Mouse (Mus musculus): ENCODE data around the gene Cldn22. TPM values are rescaled to one million over a fixed set of nuclear protein-coding genes. Genes with fewer than 3 reads are reported as not detected.

Cldn22 gene
- total and polyA plus RNA-seq, 3 experiments, result 0.22 TPM; not detected in 2

GRCm38 (mm10) chr8:47843063-47843462, 18.8 kb downstream of the Cldn22 start:
- H3K4me3 ChIP-seq (ENCODE audit: low read depth, low read length), result no peak overlapping the region
- H3K36me3 ChIP-seq (replicated peaks), result peaks cover 64% of the 10 kb centered on the region
- H3K4me1 ChIP-seq (ENCODE audit: insufficient read depth, low read depth, low read length), result no peaks in the 10 kb centered on the region
- ATAC-seq (ENCODE audit: extremely low read depth, insufficient number of reproducible peaks, low FRiP score, poor library complexity, severe bottlenecking) (no peak), DNase-seq (ENCODE audit: low spot score) (no peak)
- H3K9me3 ChIP-seq (replicated peaks), result no peaks in the 10 kb centered on the region
- no peak for TF ChIP-seq GATA2 (IDR thresholded peaks at IDR 0.05; ENCODE audit: borderline replicate concordance, low read depth, low read length)
- no peak for TF ChIP-seq TAL1 (conservative IDR thresholded peaks at IDR 0.05; ENCODE audit: low read depth, low read length)
- no peak for TF ChIP-seq POLR2AphosphoS5 (IDR thresholded peaks at IDR 0.05; ENCODE audit: insufficient replicate concordance, low read depth, low read length)
- no peak for TF ChIP-seq GATA1 (IDR thresholded peaks at IDR 0.05; ENCODE audit: borderline replicate concordance, low read length)
- TF ChIP-seq CTCF (IDR thresholded peaks at IDR 0.05; ENCODE audit: low read depth, low read length), result no peak
- H3K27me3 ChIP-seq (ENCODE audit: insufficient read depth, low read length), result no peaks in the 10 kb centered on the region

DNA sequence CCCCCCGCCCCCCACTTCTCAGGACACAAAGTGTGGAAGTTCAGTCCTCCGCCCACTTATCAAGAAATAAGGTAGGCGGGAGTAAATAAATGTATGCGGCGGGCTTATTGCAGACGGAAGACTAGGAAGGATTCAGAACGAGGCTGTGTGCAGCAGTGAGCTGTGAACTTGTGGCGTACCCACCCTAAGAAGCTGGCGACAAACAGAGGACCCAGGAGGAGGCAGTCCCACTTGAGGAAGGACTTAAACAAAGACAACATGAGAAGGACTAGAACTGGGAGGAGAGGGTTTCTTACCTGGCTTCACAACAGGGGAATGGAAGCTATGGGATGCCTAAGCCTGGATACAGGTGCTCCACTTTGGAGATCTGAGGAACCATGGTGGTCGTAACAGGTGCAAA, 19.4 kb downstream of the Cldn22 start:
- Histone ChIP-seq H3K36me3 (replicated peaks) (peaks cover 67% of the 10 kb centered on the region), H3K27me3 (ENCODE audit: insufficient read depth, low read length) (no peaks in the 10 kb centered on the region), H3K9me3 (replicated peaks) (no peaks in the 10 kb centered on the region), H3K4me1 (ENCODE audit: insufficient read depth, low read depth, low read length) (no peaks in the 10 kb centered on the region), H3K4me3 (ENCODE audit: low read depth, low read length) (no peak overlapping the region)
- no peak for ATAC-seq (ENCODE audit: extremely low read depth, insufficient number of reproducible peaks, low FRiP score, poor library complexity, severe bottlenecking)
- TF ChIP-seq CTCF (IDR thresholded peaks at IDR 0.05; ENCODE audit: low read depth, low read length) (no peak), TAL1 (conservative IDR thresholded peaks at IDR 0.05; ENCODE audit: low read depth, low read length) (no peak), POLR2AphosphoS5 (IDR thresholded peaks at IDR 0.05; ENCODE audit: insufficient replicate concordance, low read depth, low read length) (no peak), GATA2 (IDR thresholded peaks at IDR 0.05; ENCODE audit: borderline replicate concordance, low read depth, low read length) (no peak), GATA1 (IDR thresholded peaks at IDR 0.05; ENCODE audit: borderline replicate concordance, low read length) (no peak)
- DNase-seq (ENCODE audit: low spot score), result no peak

DNA sequence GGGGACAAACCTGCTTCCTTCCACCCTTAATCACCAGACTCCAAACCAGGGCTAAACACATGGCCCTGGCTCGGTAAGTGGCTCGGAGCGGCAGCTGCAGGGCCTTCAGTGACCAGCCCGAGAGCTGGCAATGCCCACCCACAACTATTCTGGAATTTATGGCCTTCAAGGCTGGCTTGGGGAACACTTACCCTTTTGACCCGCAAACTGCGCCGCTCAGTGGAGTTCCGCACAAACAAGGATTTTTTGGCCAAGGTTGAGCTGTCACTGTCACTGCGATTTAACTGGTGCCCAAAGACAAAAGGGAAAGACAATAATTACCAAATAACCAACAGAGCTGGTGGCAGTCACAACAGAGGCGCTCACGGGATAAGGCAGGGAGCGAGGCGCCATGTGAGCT, 21.7 kb downstream of the Cldn22 start:
- DNase-seq (ENCODE audit: low spot score), result no peak
- Histone ChIP-seq H3K4me1 (ENCODE audit: insufficient read depth, low read depth, low read length) (no peaks in the 10 kb centered on the region), H3K27me3 (ENCODE audit: insufficient read depth, low read length) (no peaks in the 10 kb centered on the region), H3K9me3 (replicated peaks) (no peaks in the 10 kb centered on the region), H3K36me3 (replicated peaks) (peaks cover 67% of the 10 kb centered on the region), H3K4me3 (ENCODE audit: low read depth, low read length) (no peak overlapping the region)
- no peak for TF ChIP-seq CTCF (IDR thresholded peaks at IDR 0.05; ENCODE audit: low read depth, low read length)
- no peak for TF ChIP-seq POLR2AphosphoS5 (IDR thresholded peaks at IDR 0.05; ENCODE audit: insufficient replicate concordance, low read depth, low read length)
- no peak for TF ChIP-seq GATA1 (IDR thresholded peaks at IDR 0.05; ENCODE audit: borderline replicate concordance, low read length)
- no peak for TF ChIP-seq GATA2 (IDR thresholded peaks at IDR 0.05; ENCODE audit: borderline replicate concordance, low read depth, low read length)
- TF ChIP-seq TAL1 (conservative IDR thresholded peaks at IDR 0.05; ENCODE audit: low read depth, low read length), result no peak
- ATAC-seq (ENCODE audit: extremely low read depth, insufficient number of reproducible peaks, low FRiP score, poor library complexity, severe bottlenecking), result no peak

DNA sequence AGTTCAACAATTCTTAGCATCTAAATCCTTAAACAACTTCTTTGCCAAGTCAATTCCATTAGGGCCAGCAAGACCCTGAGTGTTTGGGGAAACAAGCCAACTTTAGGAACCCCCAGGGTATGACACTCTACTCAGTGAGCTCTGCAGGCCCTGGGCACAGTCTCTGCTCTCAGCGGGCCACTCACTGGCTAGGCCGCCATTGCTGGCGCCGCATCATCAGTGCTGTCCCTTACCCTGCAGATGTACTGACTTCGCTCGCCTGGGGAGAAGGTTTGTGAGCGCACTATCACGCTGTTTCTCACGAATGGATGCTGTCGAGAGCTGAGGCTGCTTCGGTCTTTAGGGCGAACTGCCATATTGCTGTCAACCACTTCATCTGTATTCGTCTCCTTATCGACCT, 22.9 kb downstream of the Cldn22 start:
- TF ChIP-seq GATA1 (IDR thresholded peaks at IDR 0.05; ENCODE audit: borderline replicate concordance, low read length) (no peak), GATA2 (IDR thresholded peaks at IDR 0.05; ENCODE audit: borderline replicate concordance, low read depth, low read length) (no peak), POLR2AphosphoS5 (IDR thresholded peaks at IDR 0.05; ENCODE audit: insufficient replicate concordance, low read depth, low read length) (no peak), CTCF (IDR thresholded peaks at IDR 0.05; ENCODE audit: low read depth, low read length) (no peak), TAL1 (conservative IDR thresholded peaks at IDR 0.05; ENCODE audit: low read depth, low read length) (no peak)
- ATAC-seq (ENCODE audit: extremely low read depth, insufficient number of reproducible peaks, low FRiP score, poor library complexity, severe bottlenecking), result no peak
- no peak for DNase-seq (ENCODE audit: low spot score)
- H3K9me3 ChIP-seq (replicated peaks), result no peaks in the 10 kb centered on the region
- no peak overlapping the region for H3K4me3 ChIP-seq (ENCODE audit: low read depth, low read length)
- H3K4me1 ChIP-seq (ENCODE audit: insufficient read depth, low read depth, low read length), result no peaks in the 10 kb centered on the region
- H3K36me3 ChIP-seq (replicated peaks), result peaks cover 74% of the 10 kb centered on the region
- no peaks in the 10 kb centered on the region for H3K27me3 ChIP-seq (ENCODE audit: insufficient read depth, low read length)

DNA sequence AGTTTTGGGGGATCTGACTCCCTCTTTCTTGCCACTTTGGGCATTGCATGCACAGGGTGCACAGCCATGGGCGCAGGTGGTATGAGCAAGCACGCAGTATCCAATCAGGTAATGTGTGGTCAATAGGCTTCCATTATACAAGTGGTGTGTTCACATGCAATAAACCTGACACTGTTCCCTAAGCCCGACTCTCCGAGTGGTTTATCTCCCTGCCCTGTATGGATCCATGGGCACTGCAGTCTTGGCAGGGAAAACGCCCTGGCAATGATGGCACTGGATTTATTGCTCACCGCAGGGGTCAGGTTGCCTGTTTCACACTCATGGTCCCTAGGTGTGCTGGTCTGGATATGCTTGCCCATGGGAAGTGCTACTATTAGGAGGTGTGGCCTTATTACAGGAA, 23.6 kb downstream of the Cldn22 start:
- Histone ChIP-seq H3K4me3 (ENCODE audit: low read depth, low read length) (no peak overlapping the region), H3K4me1 (ENCODE audit: insufficient read depth, low read depth, low read length) (no peaks in the 10 kb centered on the region), H3K27me3 (ENCODE audit: insufficient read depth, low read length) (no peaks in the 10 kb centered on the region), H3K36me3 (replicated peaks) (peaks cover 74% of the 10 kb centered on the region), H3K9me3 (replicated peaks) (no peaks in the 10 kb centered on the region)
- TF ChIP-seq TAL1 (conservative IDR thresholded peaks at IDR 0.05; ENCODE audit: low read depth, low read length), result no peak
- TF ChIP-seq GATA1 (IDR thresholded peaks at IDR 0.05; ENCODE audit: borderline replicate concordance, low read length), result no peak
- TF ChIP-seq CTCF (IDR thresholded peaks at IDR 0.05; ENCODE audit: low read depth, low read length), result no peak
- TF ChIP-seq POLR2AphosphoS5 (IDR thresholded peaks at IDR 0.05; ENCODE audit: insufficient replicate concordance, low read depth, low read length), result no peak
- no peak for TF ChIP-seq GATA2 (IDR thresholded peaks at IDR 0.05; ENCODE audit: borderline replicate concordance, low read depth, low read length)
- no peak for ATAC-seq (ENCODE audit: extremely low read depth, insufficient number of reproducible peaks, low FRiP score, poor library complexity, severe bottlenecking)
- no peak for DNase-seq (ENCODE audit: low spot score)

- no peaks in the 10 kb centered on the region for H3K9me3 ChIP-seq (replicated peaks)
- TF ChIP-seq GATA2 (IDR thresholded peaks at IDR 0.05; ENCODE audit: borderline replicate concordance, low read depth, low read length), result no peak
- TF ChIP-seq CTCF (IDR thresholded peaks at IDR 0.05; ENCODE audit: low read depth, low read length), result 0 out of 2 replicates have a peak, but pooled peaks have one; percentile 9
- H3K4me1 ChIP-seq (ENCODE audit: insufficient read depth, low read depth, low read length), result no peaks in the 10 kb centered on the region
- no peak for DNase-seq (ENCODE audit: low spot score)
- ATAC-seq (ENCODE audit: extremely low read depth, insufficient number of reproducible peaks, low FRiP score, poor library complexity, severe bottlenecking), result no peak
- peaks cover 76% of the 10 kb centered on the region for H3K36me3 ChIP-seq (replicated peaks)
- H3K27me3 ChIP-seq (ENCODE audit: insufficient read depth, low read length), result no peaks in the 10 kb centered on the region
- H3K4me3 ChIP-seq (ENCODE audit: low read depth, low read length), result no peak overlapping the region
Measured at GRCm38 (mm10) chr8:47849842-47850241, 25.6 kb downstream of the Cldn22 start.

Data from G1E (cell line).